Mouse (Mus musculus) cerebellum, adult 8-10 months (tissue): ENCODE results near the gene Podxl2.

Source experiments
- DNase-seq: peaks from one replicate; pipeline ENCODE4 v3.0.0; 2022

Podxl2 gene

DNA sequence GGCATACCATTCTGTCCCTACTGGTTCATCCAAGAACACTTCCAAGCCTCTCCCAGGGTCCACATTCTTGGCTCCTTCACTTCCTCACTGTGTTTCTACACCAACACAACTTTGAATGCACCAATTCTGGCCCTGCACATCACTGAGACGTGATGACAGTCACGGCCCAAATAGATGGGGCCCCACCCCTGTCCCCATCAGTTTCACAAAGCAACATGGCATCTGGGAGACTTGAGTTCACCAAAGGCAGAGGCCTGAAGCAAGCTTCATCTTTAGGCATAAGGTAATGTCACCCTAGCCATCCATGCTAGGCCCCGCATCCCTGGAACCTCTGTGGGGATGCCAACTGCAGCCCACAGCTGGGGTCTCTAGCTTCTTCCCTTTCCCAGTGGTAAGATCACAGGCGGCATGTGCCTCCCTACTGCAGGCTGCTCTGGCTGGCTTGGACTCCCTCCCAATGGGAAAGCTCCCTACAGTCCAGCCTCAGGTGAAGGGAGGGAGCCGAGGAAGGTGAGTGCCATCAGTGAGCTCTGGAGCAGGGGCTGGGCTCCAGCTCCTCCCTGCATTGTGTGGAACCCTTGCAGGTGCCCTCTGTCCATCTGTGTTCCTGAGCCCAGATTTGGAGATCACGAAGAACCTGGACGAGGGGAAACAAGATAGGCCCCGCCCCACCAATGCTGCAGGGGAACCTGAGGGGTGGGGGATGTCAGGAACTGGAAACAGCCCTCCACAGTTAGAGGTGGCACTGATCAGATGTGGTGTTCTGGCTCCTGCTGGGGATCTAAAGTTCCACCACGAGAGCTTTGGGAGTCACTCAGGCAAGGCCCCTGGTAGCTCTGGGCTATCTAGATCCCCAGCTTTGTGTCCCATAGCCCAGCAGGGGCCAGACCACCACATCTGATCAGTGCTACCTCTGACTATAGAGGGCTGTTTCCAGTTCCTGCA lies 30.8 kb downstream of the Podxl2 start:
- no peak for DNase-seq

DNA sequence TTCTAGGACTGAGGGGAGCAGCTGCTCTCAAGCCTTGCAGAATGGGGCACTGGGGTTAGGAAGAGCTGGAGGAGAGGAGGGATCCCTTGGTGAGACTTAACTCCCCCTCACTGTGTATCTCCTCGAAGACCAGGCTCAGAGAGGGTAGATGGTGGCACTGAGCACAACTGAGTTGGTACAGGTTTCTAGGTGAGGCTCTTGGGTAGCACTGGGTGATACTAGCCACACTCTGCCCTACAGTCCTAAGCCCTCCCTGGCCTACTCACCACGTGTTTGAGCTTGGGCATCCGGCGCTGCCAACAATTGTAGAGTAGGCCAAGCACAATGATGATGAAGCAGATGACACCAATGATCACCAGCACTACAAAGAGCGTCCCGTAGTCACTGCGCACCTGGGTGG lies 31.6 kb downstream of the Podxl2 start:
- DNase-seq = no peak

DNA sequence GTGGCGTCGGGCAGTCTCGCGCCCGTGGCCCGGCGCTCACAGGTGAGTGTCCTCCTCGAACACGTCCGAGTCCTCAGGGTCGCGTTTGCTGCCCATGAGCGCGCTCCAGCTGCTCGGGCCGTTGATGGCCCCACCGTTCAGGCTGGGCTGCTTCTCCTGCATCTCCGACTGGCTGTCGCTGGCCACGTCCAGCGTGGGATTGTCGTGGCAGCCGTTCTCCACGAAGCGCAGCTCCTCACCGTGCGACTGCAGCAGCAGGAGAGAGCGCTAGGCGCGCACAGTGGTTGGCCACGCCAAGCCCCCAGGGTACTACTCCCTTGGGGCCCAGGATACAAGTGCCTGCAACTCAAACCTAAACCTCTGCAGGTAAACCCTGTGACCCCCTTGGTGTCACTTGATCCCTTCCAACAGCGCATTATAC lies 32.1 kb downstream of the Podxl2 start:
- peak; percentile 66 for DNase-seq

DNA sequence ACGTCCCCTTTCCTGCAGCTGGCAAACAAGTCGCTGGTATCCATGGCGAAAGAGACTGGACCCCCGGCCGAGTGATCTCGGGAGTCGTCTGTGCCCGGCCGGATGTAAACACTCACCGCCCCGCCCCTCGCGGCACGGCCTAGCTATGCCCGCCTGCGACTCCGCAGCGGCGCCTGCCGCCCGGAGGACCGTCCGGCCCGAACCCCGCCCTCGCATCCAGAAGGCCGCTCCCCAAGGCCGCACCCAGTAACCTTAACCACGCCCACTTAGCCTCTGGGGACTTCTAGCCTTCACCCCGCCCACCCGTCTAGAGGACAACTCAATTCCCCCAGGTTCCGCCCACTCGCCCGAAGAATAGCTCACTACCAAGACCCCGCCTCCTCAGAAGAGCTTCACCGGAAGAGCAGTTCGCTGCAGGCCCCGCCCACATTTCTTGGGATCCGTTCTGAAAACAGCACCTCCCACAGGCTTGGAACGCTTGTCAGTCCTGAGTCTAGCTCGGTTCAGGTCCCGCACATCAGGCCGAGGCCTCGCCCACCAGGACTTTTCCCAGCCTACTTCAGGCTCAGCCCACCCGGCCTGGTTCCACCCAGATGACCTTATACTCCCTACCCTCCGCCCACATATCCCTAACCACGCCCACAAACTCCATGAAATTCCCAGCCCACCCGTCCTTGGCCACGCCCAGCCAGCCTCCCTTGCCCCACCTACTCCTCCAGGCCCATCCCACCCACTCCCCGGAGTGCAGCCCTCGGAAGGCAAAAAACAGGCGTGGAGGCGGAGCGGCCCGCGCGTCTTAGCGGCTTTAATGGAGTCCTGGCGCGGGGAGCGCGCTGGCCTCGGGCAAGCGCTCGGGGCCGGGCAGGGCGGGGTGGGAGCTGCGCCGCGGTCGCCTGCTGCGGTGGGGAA lies 32.8 kb downstream of the Podxl2 start, which contains the start of gene Abtb1:
Gene Abtb1, minus strand, starts transcription at position 204 of the 909 bp plus-strand sequence.
- DNase-seq = peak; percentile 99

DNA sequence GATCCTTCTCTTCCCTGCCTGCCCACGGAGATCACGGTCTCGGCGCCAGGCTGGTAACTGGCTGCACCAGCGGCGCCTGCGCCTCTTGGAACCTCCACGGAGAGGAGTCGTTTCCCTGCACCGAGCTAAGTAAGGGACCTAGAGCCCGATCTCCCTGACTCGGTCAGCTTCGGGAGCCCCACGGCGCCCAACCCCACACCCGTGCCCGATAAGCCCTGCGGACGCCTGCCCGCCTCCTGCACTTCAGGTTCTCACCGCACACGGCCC lies 33.4 kb downstream of the Podxl2 start:
- no peak for DNase-seq

DNA sequence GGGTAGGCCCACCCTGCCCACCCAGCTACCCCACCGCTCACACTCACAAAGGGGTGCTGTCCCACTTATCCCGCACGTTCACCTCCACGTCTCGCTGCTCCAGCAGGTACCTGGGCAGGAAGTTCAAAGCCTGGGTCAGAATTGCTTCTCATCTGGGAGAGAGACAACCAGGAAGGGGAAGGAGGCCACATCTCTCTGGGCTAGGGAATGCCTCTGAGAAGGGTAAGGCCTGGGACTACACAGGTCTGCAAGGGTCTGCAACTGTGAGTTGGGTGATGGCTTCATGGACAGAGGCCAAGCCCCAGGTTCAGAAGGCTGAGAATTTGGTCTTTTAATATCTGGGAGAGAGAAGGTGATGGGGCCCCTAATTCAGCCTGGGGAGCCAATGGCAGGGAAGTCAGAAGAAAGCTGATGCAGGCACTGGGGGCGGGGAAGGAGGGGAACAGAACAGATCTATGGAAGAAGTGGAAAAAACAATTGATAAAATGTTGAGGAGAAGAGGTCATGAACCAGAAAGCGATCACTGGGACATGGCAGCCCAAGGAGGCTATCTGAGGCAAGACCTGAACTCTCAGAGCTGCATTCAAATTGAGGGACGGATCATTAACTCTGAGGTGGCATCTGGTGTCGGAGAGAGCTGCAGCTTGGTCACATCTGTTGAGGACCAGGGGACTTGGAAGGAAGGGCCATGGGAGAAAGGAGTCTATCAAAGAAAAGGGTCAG lies 33.9 kb downstream of the Podxl2 start:
- no peak for DNase-seq

DNA sequence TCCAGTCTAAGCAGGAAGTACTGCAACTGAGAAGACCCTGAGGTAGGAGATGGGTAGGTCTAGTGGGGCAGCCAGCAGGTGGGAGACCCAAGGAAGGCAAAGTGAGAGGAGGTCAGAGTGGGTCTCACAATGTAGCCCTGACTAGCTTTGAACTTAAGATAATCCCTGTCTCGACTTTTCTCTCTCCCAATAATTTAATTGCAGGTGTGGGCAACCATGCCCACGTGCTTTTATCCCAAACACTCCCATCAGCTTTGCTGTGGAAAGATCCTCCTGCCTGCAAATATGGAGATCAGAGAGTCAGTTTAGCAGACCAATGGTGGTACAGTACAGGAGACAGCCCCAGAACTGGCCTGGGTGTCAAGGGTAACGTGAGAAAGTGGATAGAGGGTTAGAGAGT lies 34.6 kb downstream of the Podxl2 start:
- no peak for DNase-seq

DNA sequence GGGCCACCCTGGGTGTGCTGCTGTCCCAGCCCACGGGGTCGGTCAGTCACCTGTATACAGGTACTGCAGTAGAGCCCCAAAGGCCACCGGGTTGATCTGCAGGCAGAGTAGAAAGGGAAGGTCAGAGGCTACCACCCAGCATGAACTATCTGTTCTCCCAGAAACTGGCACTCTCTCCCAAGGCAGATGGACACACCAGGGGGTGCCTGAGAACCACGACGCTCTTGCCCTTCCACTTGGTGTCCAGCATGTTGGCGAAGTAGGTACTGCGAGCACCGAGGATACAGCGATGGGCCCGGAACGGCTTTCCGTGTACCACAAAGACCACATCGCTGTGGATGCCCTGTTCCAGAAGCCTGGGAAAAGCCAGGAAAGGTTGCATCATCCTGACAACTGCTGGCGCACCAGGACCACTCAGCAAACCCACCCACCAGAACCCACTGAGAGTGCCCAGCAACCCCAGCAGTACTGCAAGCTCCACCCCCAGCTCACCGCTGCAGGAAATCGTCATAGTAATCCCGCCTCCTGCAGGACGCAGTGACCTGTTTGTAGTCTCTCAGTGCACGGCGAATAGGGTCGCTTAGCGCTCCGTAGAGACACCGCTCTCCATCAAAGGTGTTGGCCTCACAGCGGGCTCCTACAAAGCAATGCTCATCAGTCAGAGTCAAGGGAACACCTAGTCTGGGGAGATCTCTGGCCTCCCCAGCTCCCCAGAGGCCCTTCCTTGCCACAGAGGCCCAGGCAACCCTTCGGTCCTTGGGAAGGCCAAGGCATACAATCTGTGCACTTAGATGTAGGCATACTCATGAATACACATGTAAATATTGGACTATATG lies 35.5 kb downstream of the Podxl2 start:
- DNase-seq = no peak

DNA sequence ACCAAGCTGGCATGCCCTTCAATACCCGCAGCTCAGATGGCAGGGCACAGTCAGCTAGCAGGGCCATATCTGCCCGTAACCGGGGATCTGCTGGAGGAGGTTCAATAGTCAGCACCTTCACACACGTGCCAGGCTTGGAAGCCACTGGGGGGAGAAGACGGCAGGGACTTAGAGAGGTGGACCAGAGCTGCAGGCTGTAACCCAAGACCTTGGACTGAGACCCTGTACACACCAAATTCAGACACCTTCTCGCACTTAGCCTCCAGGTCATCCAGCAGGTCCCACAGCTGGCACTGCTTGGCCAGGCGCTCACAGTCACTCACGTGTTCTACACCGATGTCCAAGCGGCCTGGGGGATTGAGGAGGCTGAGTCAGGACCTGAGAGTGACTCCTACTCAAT lies 36.2 kb downstream of the Podxl2 start:
- DNase-seq = no peak

DNA sequence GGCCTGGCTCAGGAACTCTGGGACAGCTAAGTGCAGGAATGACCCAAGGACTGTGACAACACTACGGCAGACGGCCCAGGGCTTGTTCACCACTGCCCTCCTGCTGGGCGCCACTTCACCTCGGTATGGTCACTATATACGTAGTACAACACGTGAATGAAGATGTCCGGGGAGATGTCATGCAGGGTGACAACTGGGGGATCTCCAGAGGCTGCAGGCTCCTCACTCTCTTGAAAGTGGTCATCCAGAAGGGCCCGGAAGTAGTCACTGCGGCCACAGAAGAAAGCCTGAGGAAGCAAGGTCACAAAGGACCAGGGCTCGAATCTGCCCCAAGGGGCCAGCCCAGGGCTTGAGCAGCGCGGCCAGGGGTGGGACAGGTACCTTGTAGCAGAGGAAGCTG lies 36.8 kb downstream of the Podxl2 start:
- DNase-seq = no peak

DNA sequence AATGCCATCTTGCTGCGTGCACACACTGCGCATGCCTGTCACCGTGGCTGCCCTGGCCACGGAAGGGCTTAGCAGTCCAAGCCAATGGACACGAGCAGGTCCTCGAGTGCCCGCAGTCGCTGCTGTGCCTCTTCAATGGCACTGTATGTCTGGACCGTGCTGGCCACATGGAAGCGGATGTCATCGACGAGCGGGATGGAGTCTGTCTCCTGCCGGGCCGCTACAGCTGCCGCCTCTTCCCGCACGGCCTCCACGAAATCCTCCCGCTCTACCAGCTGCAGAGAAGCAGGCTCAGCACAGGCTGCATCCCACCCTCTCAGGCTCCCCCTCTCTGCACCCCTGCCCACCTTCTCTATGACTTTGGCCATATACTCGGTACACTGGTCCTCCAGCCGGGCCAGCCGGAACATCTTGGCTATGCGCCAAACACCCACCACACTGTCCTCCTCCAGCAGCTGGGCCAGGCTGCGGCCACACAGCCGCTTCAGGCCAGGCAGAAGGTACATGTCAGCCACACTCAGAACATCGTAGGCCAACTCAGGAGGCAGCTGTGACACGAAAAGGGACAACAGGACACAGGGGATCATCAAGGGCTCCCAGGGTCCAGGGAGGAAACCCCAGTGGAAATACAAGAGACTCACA lies 38.5 kb downstream of the Podxl2 start:
- DNase-seq = no peak

DNA sequence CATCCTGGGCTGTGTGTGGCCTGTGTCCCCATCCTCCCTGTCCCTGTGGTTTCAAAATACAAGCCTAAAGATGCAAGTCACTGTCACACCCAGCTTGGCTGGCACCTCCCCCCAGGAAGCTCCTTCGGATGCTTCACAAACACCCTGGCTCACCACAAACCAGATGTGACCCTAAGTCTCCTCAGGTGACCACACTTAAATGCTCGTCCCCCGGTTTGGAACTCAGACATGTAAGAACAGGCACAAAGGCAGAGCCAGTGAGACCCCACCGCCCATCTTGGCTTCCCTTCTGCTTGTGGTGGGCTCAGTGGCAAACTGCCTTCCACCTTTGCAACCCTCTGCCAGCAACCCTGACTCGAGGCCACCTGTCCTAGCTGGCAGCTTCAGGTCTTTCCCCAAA lies 39.8 kb downstream of the Podxl2 start:
- no peak for DNase-seq

DNA sequence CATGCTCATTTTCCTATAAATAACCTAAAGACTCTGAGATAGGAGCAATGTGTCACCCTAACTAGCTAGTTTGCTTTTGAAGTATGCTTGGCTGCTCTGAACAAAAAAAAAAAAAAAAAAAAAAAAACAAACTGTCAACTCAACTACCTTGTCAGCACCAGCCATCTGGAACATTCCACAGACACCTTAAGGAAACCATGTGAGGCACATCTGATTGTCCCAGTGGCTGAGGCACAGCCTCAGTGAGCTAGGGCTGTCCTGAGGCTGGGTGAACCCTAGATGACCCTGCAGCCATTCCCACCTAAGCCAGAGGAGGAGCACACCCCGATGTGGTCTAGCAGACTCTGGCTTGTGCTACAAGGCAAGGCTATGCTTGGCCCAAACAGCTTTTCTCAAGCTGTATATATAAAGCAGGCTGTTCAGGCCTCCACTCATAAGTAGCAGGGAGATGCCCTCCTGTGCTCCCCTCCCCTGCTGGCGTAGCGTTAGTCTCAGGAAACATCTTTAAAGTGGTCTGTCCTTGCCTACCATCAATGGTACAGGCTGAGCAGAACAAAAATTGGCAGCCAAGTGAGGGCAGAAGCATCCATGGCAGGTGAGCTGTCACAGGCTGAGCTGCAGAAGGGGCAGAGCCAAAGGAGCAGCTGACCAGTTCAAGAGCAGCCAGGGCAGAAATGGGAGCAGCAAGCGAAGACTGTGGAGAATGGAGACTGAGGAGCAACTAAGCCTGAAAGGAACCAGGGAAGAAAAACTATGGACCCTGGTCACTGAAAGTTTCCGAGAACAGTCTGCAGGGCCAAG lies 41.3 kb downstream of the Podxl2 start:
- DNase-seq = no peak

DNA sequence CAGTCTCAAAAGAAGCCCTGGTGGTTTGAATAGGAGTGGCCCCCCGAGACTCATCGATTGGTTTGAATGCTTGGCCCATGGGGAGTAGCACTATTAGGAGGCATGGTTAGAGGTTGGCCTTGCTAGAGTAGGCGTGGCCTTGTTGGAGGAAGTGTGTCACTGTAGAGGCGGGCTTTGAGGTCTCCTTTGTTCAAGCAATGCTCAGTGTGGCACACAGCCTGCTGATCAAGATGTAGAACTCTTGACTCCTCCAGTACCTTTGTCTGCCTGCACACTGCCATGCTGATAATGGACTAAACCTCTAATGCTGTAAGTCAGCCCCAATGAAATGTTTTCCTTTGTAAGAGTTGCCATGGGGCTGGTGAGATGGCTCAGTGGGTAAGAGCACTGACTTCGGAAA lies 42.2 kb downstream of the Podxl2 start:
- DNase-seq = no peak

DNA sequence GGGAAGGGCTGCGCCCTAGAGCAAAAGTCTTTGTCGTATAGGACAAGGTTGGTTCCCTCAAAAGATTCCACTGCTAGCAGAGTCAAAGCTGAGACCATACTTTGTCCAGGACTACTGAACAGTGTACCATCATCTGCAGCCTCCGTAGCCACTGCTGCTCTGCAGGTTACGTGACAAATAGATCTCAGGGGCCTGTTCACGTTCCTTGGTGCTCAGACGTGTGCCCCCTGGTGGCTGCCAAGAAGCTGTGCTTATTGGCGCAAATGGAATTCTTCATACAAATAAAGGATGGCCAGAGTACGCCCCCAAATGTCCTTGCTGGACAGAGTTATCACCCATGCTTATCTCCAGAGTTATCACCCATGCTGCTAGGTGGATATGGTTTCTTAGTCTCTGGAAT lies 43.4 kb downstream of the Podxl2 start:
- DNase-seq = peak; percentile 77

DNA sequence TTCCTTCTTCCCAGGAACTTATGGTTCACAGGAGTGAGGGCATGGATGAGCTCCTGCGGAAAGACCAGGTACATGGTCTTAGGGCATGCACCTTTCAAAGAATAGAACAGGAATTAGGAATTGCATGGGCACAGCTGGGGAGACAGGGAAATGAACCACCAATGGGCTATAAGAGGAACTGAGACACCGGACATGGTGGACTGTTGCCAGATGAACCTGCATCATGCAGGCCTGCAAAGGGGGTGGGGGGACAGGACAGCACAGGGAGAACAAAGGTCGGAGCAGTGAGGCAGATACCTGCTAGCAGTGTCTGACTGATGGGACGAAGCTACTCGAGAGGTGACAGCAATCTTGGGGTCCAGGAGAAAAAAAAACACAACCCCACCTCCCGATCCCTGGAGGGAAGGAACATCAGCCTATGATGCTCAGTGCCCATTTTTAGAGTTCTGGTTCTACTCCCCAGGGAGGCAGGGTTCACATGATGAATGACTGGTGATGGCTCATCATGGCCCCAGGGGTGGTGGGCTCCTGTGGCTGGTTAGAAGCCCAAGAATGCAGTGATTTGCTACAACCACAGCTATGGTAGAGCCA lies 44.6 kb downstream of the Podxl2 start:
- DNase-seq = no peak

DNA sequence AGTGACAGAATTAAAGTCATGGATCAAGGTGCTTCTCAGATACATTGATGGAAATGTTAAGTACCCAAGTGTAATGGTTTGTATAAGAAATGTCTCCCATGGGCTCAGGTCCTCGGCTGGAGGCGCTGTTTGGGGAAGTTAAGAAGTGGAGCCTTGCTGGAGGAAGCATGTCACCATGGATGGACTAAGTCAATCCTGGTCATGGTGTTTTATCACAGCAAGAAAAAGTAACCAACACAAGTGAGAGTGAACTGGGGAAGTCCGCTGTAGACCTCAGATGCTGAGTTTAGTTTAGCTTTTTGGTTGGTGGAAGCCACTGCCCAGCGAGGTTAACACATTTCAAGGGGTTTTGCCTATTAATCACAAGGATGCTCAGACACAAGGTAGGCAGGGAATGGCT lies 45.3 kb downstream of the Podxl2 start:
- no peak for DNase-seq

DNA sequence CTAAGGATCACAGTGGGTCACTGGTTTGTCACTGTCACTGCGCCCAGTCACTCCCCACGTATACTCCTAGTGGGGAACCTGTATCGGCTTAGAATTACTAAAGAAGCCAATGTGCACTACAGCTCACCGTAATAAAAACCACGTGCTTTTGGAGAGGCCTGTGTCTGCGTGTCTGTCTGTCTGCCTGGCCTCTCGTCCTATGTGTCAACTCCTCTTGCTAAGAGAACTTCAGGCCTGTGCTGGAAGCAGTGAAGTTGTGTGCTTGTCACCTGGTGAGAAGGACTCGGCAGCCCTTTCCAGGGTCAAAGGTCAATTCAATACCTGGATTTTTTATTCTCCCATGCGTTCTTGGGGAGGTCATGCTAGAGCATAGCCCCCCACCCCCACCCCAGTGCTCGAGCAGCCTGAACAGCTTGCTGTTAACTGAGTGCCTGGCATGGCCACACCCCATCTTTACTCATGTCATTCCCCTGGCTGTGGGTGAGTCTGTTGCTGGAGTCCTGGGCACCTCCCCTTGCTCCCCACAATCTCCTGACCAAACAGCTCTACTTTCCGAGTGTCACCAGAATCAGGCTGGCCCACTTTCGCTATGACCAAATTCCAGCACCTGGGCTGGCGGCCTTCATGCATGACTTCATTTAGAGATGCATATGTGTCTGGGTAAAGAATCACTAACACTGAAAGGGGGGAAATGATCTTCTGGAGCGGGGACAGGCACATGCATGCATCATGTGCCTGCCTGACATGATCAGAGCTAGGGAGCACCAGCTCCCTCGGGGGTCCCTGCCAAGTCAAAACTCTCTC lies 46.4 kb downstream of the Podxl2 start:
- DNase-seq = no peak

DNA sequence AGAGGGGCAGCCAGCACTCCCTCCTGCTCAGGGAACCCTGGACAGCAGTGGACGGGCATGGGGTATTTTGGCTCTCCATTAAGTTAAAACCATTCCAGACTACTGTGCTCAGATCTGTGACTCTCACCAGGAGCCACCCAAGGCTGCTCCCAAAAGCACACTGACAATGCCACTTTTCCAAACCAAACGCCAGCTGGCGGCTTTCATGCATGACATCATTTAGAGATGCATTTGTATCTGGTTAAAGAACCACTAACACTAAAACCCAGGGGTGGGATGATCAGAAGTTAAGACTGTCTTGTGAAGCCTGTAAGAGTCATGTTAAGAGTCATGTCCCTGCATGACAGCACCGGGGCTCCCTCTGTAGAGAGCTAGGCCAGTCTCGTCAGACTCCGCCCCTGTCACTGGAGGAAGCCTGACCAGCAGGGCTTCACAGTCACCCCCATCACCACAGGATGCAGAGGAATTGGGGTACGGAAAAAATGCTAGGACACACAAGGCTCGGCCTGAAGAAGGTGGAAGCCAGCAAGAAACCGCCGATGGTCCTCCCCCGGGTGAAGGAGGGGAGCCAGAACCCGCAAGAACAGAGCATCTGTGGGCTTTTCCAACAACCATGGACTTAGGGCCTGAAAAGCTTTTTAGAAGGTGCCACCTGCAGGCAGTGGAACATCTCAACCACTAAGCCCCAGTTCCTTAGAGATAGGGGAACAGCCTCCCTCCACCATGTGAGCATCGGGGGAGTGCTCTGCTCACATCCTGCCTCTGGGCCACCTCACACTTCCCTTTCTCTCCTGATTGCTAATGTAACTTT lies 47.2 kb downstream of the Podxl2 start:
- DNase-seq = no peak
